Mouse (Mus musculus) liver, embryonic 15.5 days (tissue): ENCODE data around the gene Gm20605. TPM values are rescaled to one million over a fixed set of nuclear protein-coding genes. Genes with fewer than 3 reads are reported as not detected.

Experiments
- ATAC-seq: fragments of 200-750 bp; cut with Nextera tagmentation; 2 replicates; pipeline ENCODE4 v1.8.0; 2017; ENCODE audit warnings: moderate number of reproducible peaks, mild to moderate bottlenecking, moderate library complexity; ENCODE audit not compliant: insufficient read depth
- H3K27ac ChIP-seq: fragments of 300-500 bp; sonication (generic); replicated peaks from 2 replicates; pipeline ENCODE4 v1.5.1; 2015; ENCODE audit warnings: mild to moderate bottlenecking, inconsistent platforms
- H3K27me3 ChIP-seq: fragments of 300-500 bp; sonication (generic); 2 replicates; pipeline ENCODE4 v1.6.1; 2015; ENCODE audit warnings: mild to moderate bottlenecking, inconsistent platforms
- H3K36me3 ChIP-seq: fragments of 300-500 bp; sonication (generic); replicated peaks from 2 replicates; pipeline ENCODE4 v1.6.1; 2015; ENCODE audit warnings: moderate library complexity, mild to moderate bottlenecking, inconsistent platforms
- H3K4me1 ChIP-seq: fragments of 300-500 bp; sonication (generic); replicated peaks from 2 replicates; pipeline ENCODE4 v1.6.1; 2015; ENCODE audit warnings: inconsistent platforms
- H3K4me2 ChIP-seq: fragments of 300-500 bp; sonication (generic); 2 replicates; pipeline ENCODE4 v1.6.1; 2015; ENCODE audit warnings: moderate library complexity, mild to moderate bottlenecking, inconsistent platforms
- H3K4me3 ChIP-seq: fragments of 300-500 bp; sonication (generic); replicated peaks from 2 replicates; pipeline ENCODE4 v1.5.1; 2015; ENCODE audit warnings: mild to moderate bottlenecking, inconsistent platforms
- H3K9ac ChIP-seq: fragments of 300-500 bp; sonication (generic); 2 replicates; pipeline ENCODE4 v1.6.1; 2015; ENCODE audit warnings: moderate library complexity, mild to moderate bottlenecking, inconsistent platforms
- H3K9me3 ChIP-seq: fragments of 300-500 bp; sonication (generic); replicated peaks from 2 replicates; pipeline ENCODE4 v1.6.1; 2016; ENCODE audit warnings: inconsistent platforms
- WGBS: fragments of 180-500 bp; shearing (Covaris S2); methylation state at CpG from one replicate; pipeline ENCODE4 v1.1.7; 2015; ENCODE audit warnings: mixed read lengths; ENCODE audit not compliant: insufficient replicate concordance; 5-methylcytosine and 5-hydroxymethylcytosine counted together
- polyA plus RNA-seq: library from polyadenylated mRNA; unstranded; fragments of >200 nt; fragmentation: Nextera tagmentation; extraction: Ambion mirVana; gene quantifications from 2 replicates; pipeline ENCODE4 v1.2.1, GENCODE M21; 2015

Gene Gm20605
- polyA plus RNA-seq, 1 experiment from 2014 or later: 6.0 TPM

GRCm38 (mm10) chr5:137599600-137599999 lies 29.4 kb upstream of the Gm20605 start:
- Histone ChIP-seq H3K27me3 (no peaks in the 10 kb centered on the region), H3K4me3 (peak overlapping the region; percentile 65), H3K9ac (peak overlapping the region; percentile 84), H3K36me3 (peaks cover 5% of the 10 kb centered on the region; the same call in 1 of the 2 replicates), H3K4me1 (peaks cover 67% of the 10 kb centered on the region), H3K27ac (peak overlapping the region; percentile 89), H3K9me3 (no peaks in the 10 kb centered on the region), H3K4me2 (peak overlapping the region; percentile 97)
- ATAC-seq: no peak
- WGBS: 26% methylated on average over 9 of the region's 9 CpGs

GRCm38 (mm10) chr5:137600281-137600618 lies 28.7 kb upstream of the Gm20605 start:
- Histone ChIP-seq H3K9me3 (no peaks in the 10 kb centered on the region), H3K4me3 (peak overlapping the region; percentile 65), H3K36me3 (peaks cover 5% of the 10 kb centered on the region; the same call in 1 of the 2 replicates), H3K9ac (peak overlapping the region; percentile 84), H3K4me1 (peaks cover 74% of the 10 kb centered on the region), H3K27me3 (no peaks in the 10 kb centered on the region), H3K27ac (peak overlapping the region; percentile 89), H3K4me2 (peak overlapping the region; percentile 97)
- WGBS: 1% methylated on average over 19 of the region's 19 CpGs
- peak; percentile 35 for ATAC-seq

DNA sequence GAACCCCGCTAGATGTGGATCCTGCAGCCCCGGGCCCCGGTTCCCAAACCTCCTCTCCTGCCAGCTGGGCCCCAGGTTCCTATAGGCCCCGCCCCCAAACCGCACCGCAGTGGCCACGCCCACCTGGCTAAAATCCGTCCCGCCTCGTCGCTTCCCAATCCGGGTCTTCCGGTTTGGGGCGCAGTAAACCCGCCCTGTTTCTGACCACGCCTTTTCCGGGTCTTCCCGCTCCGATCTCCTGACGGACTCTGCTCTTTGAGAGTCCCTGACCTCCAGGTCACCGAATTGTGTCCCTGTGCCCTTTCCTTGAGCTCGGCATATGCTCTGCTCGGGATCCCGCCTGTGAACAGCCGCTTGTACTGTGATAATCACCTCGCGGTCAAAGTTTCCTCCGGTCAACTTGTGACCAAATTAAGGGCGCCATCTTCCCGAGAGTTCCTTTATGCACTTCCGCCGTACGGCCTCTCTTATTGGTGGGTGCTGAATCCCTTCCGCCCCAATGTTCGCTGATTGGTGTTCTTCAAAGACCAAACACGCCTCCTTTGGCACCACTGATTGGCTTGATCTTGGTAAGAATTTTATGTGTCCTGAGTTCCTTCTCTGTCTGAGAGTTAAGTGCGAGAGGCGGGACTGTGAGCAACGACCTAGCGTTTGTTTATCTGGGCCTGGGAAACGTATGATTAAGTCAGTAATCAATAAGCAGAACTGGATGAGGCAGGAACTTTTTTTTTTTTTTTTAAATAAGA lies 28.2 kb upstream of the Gm20605 start, which contains the start of gene Mospd3:
Gene Mospd3 (minus strand): TSS at position 440 of the 746 bp plus-strand sequence.
- ATAC-seq: peak; percentile 95
- peak within 1 kb of the TSS; percentile 84 for H3K9ac ChIP-seq
- H3K27ac ChIP-seq: peak within 1 kb of the TSS; percentile 89
- no peaks in the 10 kb centered on the region for H3K9me3 ChIP-seq
- H3K4me2 ChIP-seq: peak within 1 kb of the TSS; percentile 97
- peaks cover 5% of the 10 kb centered on the region; the same call in 1 of the 2 replicates for H3K36me3 ChIP-seq
- no peaks in the 10 kb centered on the region for H3K27me3 ChIP-seq
- WGBS: under 1% methylated on average over 41 of the region's 41 CpGs
- peak within 1 kb of the TSS; percentile 65 for H3K4me3 ChIP-seq
- peaks cover 78% of the 10 kb centered on the region for H3K4me1 ChIP-seq

- under 1% methylated on average over 22 of the region's 22 CpGs for WGBS
- no peak for ATAC-seq
Observed at GRCm38 (mm10) chr5:137601365-137601729, 27.6 kb upstream of the Gm20605 start.

DNA sequence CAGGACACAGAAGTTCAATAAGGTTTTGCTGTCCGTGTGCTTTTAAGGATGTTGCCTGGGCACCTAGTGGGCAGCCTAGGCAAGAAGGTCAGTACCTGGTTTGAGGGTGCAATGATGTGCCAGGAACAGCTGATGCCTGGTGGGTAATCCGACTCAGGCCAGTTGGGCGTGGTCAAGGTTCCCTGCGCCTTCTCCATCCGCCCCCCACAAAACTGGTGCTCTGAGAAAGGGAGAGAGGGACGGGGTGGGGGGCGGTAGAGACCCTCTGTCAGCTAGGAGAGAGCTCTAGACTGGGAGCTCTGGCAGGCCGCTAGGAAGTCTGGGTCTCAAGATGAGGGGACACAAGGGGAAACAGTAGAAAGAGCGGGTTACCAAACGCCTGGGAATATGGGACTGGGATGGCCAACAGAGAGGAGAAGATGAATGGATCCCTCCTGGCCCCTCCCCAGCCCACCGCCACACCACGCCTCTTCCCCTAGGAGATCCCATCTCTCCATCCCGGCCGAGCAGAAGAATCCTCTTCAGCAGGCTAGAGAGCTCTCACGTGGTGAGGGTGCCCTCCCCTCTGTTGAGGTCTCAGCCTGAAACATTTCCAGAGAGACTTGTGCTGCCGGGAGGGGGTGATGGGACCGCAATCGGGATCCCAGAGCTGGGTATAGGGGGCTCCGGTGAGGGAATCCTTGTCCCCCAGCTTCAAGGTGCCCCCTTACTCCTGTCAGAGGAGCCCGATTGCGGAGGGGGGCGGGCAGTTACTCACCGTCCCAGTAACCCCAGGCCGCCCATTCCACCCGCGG lies 20.9 kb upstream of the Gm20605 start:
- no peak overlapping the region for H3K4me2 ChIP-seq
- no peak overlapping the region for H3K27ac ChIP-seq
- H3K4me3 ChIP-seq: no peak overlapping the region
- no peaks in the 10 kb centered on the region for H3K9me3 ChIP-seq
- ATAC-seq: no peak
- no peak overlapping the region for H3K9ac ChIP-seq
- 43% methylated on average over 26 of the region's 26 CpGs for WGBS
- no peaks in the 10 kb centered on the region for H3K36me3 ChIP-seq
- peaks cover 43% of the 10 kb centered on the region for H3K4me1 ChIP-seq
- H3K27me3 ChIP-seq: peaks cover 15% of the 10 kb centered on the region; the same call in 1 of the 2 replicates

More at GRCm38 (mm10) chr5:137601365-137601729, 27.6 kb upstream of the Gm20605 start:
- Histone ChIP-seq H3K36me3 (peaks cover 5% of the 10 kb centered on the region; the same call in 1 of the 2 replicates), H3K4me1 (peaks cover 77% of the 10 kb centered on the region), H3K9me3 (no peaks in the 10 kb centered on the region), H3K27ac (peak overlapping the region; percentile 89), H3K4me2 (peak overlapping the region; percentile 97), H3K9ac (peak overlapping the region; percentile 69), H3K27me3 (no peaks in the 10 kb centered on the region), H3K4me3 (peak overlapping the region; percentile 65)

- peaks cover 41% of the 10 kb centered on the region for H3K4me1 ChIP-seq
- no peak for ATAC-seq
- 49% methylated on average over 23 of the region's 23 CpGs for WGBS
- no peak overlapping the region for H3K27ac ChIP-seq
- no peak overlapping the region for H3K9ac ChIP-seq
- no peaks in the 10 kb centered on the region for H3K9me3 ChIP-seq
- H3K4me3 ChIP-seq: no peak overlapping the region
- no peak overlapping the region for H3K4me2 ChIP-seq
- peaks cover 15% of the 10 kb centered on the region; the same call in 1 of the 2 replicates for H3K27me3 ChIP-seq
- no peaks in the 10 kb centered on the region for H3K36me3 ChIP-seq
Observed at GRCm38 (mm10) chr5:137608654-137609190, 20.3 kb upstream of the Gm20605 start.

DNA sequence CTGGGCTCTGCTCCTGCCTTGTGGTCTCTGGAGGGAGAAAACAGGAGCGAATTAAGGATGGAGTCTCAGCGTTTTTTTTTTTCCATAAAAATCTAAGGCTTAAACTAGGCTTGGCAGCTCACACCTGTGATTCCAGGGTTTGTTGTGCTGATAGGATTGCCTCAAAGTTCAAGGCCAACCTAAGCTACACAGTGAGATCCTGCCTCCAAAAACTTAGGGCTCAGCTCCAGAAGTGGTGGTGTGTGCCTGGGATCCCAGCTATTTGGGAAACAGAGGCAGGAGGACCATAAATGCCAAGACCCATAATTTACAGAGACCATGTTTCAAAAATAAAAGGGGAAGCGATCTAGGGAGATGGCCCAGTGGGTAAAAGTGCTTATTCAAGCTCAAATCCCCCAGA lies 19.7 kb upstream of the Gm20605 start:
- 53% methylated on average over 3 of the region's 3 CpGs for WGBS
- ATAC-seq: no peak
- H3K4me3 ChIP-seq: no peak overlapping the region
- no peaks in the 10 kb centered on the region for H3K36me3 ChIP-seq
- peaks cover 36% of the 10 kb centered on the region for H3K4me1 ChIP-seq
- no peaks in the 10 kb centered on the region for H3K9me3 ChIP-seq
- H3K27me3 ChIP-seq: peaks cover 15% of the 10 kb centered on the region; the same call in 1 of the 2 replicates
- H3K9ac ChIP-seq: no peak overlapping the region
- H3K4me2 ChIP-seq: no peak overlapping the region
- no peak overlapping the region for H3K27ac ChIP-seq

DNA sequence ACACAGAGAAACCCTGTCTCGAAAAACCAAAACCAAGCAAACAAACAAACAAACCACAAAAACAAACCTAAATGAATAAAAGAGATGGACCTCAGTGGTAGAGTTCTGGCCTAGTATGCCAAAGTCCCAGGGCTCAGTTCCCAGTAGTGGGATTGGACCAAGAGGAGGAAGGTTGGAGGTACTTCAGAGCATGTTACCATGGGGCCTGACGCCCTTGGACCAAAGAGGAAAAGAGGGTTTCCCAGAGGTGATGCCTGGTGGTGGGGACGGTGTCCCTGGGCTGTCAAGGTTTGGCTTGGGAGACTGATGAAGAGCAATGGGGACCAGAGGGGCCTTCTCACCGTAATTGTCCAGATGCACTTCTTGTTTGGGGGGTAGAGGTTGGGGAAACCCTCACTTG lies 18.9 kb upstream of the Gm20605 start:
- Histone ChIP-seq H3K4me1 (peaks cover 30% of the 10 kb centered on the region), H3K27ac (no peak overlapping the region)
- WGBS: 70% methylated on average over 4 of the region's 4 CpGs

GRCm38 (mm10) chr5:137610548-137611244 lies 18.3 kb upstream of the Gm20605 start:
- Histone ChIP-seq H3K4me2 (peak overlapping the region; percentile 4), H3K27ac (peak overlapping the region; percentile 33; the same call in 1 of the 2 replicates), H3K9me3 (no peaks in the 10 kb centered on the region), H3K9ac (no peak overlapping the region), H3K36me3 (no peaks in the 10 kb centered on the region), H3K4me3 (no peak overlapping the region; the same call in 1 of the 2 replicates), H3K4me1 (peaks cover 24% of the 10 kb centered on the region), H3K27me3 (peaks cover 15% of the 10 kb centered on the region; the same call in 1 of the 2 replicates)
- 37% methylated on average over 12 of the region's 12 CpGs for WGBS
- ATAC-seq: no peak

More for the DNA sequence above, 18.9 kb upstream of the Gm20605 start:
- H3K4me3 ChIP-seq: no peak overlapping the region; the same call in 1 of the 2 replicates
- H3K4me2 ChIP-seq: peak overlapping the region; percentile 4
- no peaks in the 10 kb centered on the region for H3K9me3 ChIP-seq
- H3K27me3 ChIP-seq: peaks cover 15% of the 10 kb centered on the region; the same call in 1 of the 2 replicates
- no peaks in the 10 kb centered on the region for H3K36me3 ChIP-seq
- H3K9ac ChIP-seq: no peak overlapping the region
- no peak for ATAC-seq

- no peaks in the 10 kb centered on the region for H3K36me3 ChIP-seq
- peak overlapping the region; percentile 4; the same call in 1 of the 2 replicates for H3K4me2 ChIP-seq
- 31% methylated on average over 6 of the region's 6 CpGs for WGBS
- H3K9ac ChIP-seq: no peak overlapping the region
- no peak for ATAC-seq
- H3K9me3 ChIP-seq: no peaks in the 10 kb centered on the region
- peak overlapping the region; percentile 33; the same call in 1 of the 2 replicates for H3K27ac ChIP-seq
- H3K27me3 ChIP-seq: peaks cover 15% of the 10 kb centered on the region; the same call in 1 of the 2 replicates
- H3K4me1 ChIP-seq: peaks cover 20% of the 10 kb centered on the region
- no peak overlapping the region for H3K4me3 ChIP-seq
Observed at GRCm38 (mm10) chr5:137611245-137611602, 17.8 kb upstream of the Gm20605 start.
